Mouse (Mus musculus) ES-E14 (cell line): Measurements from ENCODE around the gene Zfp512b.

Experiments
- CHD2 ChIP-seq: IDR thresholded peaks from 2 replicates; pipeline ENCODE4 v1.6.1; 2014; ENCODE audit warnings: mild to moderate bottlenecking, low read depth, low read length, inconsistent platforms
- HCFC1 ChIP-seq: IDR thresholded peaks from 2 replicates; pipeline ENCODE4 v1.6.1; 2012; ENCODE audit warnings: low read length, inconsistent platforms, borderline replicate concordance; ENCODE audit not compliant: insufficient read depth
- ZC3H11A ChIP-seq: IDR thresholded peaks from 2 replicates; pipeline ENCODE4 v1.6.1; 2012; ENCODE audit warnings: low read depth, mild to moderate bottlenecking, inconsistent platforms, low read length, borderline replicate concordance
- ZNF384 ChIP-seq: IDR thresholded peaks from 2 replicates; pipeline ENCODE4 v1.6.1; 2012; ENCODE audit warnings: low read depth, low read length, inconsistent platforms

DNA sequence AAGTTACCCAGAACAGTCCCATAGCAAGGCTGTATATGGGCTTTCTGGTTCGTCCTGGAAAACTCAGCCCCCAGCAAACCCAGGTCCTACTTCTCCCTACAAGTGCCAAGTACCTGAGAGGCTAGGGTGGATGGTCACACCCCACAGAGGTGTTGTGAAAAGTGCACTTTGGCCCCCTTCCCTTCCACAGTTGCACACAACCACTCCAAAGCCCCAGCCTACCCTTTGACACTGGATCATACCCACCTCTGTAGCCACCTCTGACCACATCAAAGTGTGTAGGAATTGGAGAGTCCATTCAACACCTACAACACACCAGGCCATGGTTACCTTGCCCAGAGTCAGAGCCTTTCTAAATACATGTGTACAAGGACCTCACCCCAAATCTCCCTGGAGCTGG lies 9.7 kb downstream of the Zfp512b start:
- TF ChIP-seq CHD2: no peak
- TF ChIP-seq ZC3H11A: no peak
- no peak for TF ChIP-seq ZNF384
- no peak for TF ChIP-seq HCFC1
